Mouse (Mus musculus): ENCODE measurements around the gene Ptcra. TPM values are rescaled to one million over a fixed set of nuclear protein-coding genes. Genes with fewer than 3 reads are reported as not detected.
A peak's percentile ranks its signal among the peaks of the same experiment; 100 is the strongest.

Ptcra gene
- polyA plus RNA-seq, 1 experiment from 2014 or later: 0.32 TPM

- Histone ChIP-seq H3K4me3 (replicated peaks) (no peak overlapping the region), H3K4me2 (no peak overlapping the region), H3K27me3 (peaks cover 18% of the 10 kb centered on the region), H3K9me3 (replicated peaks) (no peaks in the 10 kb centered on the region), H3K4me1 (replicated peaks) (peaks cover 3% of the 10 kb centered on the region; the same call in 1 of the 2 replicates), H3K9ac (no peak overlapping the region), H3K27ac (no peak overlapping the region), H3K36me3 (peaks cover 41% of the 10 kb centered on the region)
- WGBS (ENCODE audit: insufficient replicate concordance): 67% methylated on average over 9 of the region's 9 CpGs
- ATAC-seq (ENCODE audit: low read depth): no peak
- DNase-seq: no peak
Measured at GRCm38 (mm10) chr17:46725273-46725672, 38.2 kb downstream of the Ptcra start.

- no peaks in the 10 kb centered on the region for H3K9me3 ChIP-seq (replicated peaks)
- ATAC-seq (ENCODE audit: low read depth) (no peak), DNase-seq (no peak)
- no peak overlapping the region for H3K4me3 ChIP-seq (replicated peaks)
- peaks cover 3% of the 10 kb centered on the region; the same call in 1 of the 2 replicates for H3K4me1 ChIP-seq (replicated peaks)
- H3K27ac ChIP-seq: no peak overlapping the region
- no peak overlapping the region for H3K9ac ChIP-seq
- 80% methylated on average over 20 of the region's 20 CpGs for WGBS (ENCODE audit: insufficient replicate concordance)
- peaks cover 41% of the 10 kb centered on the region for H3K36me3 ChIP-seq
- no peak overlapping the region for H3K4me2 ChIP-seq
- peaks cover 16% of the 10 kb centered on the region for H3K27me3 ChIP-seq
Measured at GRCm38 (mm10) chr17:46724477-46725084, 38.9 kb downstream of the Ptcra start.

GRCm38 (mm10) chr17:46721077-46721476 is 42.4 kb downstream of the Ptcra start:
- Histone ChIP-seq H3K27ac (no peak overlapping the region), H3K4me3 (replicated peaks) (no peak overlapping the region), H3K9ac (no peak overlapping the region), H3K4me2 (no peak overlapping the region), H3K9me3 (replicated peaks) (no peaks in the 10 kb centered on the region), H3K4me1 (replicated peaks) (peaks cover 3% of the 10 kb centered on the region; the same call in 1 of the 2 replicates), H3K27me3 (no peaks in the 10 kb centered on the region), H3K36me3 (peaks cover 51% of the 10 kb centered on the region)
- WGBS (ENCODE audit: insufficient replicate concordance): 80% methylated on average over 7 of the region's 7 CpGs
- DNase-seq (no peak), ATAC-seq (ENCODE audit: low read depth) (no peak)

DNA sequence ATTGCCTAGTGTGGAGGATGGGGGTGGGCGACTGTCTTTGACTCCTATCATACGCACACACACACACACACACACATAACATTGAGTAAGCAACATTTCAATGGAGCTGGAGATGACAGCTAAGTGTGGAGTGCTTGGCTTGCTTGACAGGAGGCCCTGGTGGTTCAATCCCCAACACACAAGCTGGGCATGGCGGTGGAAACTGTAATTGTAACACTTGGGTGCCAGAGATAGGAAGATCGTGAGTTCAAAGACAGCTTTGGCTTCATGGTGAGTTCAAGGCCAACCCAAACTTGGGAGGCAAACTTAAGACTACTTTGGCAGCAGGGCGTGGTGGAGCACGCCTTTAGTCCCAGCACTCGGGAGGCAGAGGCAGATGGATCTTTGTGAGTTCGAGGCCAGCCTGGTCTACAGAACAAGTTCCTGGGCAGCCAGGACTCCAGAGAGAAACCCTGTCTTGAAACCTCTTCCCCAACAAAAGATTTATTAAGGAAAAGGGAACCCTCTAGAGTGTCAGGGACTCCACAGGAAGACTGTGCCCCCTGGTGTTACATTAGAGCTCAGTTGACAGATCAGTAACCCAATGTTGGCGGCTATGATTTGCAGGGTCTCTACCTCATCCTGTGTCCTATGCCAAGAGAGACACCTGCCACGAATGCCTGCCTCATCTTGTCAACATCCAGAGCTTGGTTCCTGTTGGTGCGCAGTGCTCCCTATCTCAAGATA is 48.6 kb downstream of the Ptcra start:
- Histone ChIP-seq H3K4me2 (no peak overlapping the region), H3K36me3 (peaks cover 35% of the 10 kb centered on the region), H3K4me1 (replicated peaks) (peaks cover 29% of the 10 kb centered on the region), H3K27ac (no peak overlapping the region), H3K4me3 (replicated peaks) (no peak overlapping the region), H3K27me3 (no peaks in the 10 kb centered on the region), H3K9ac (no peak overlapping the region), H3K9me3 (replicated peaks) (no peaks in the 10 kb centered on the region)
- DNase-seq: peak; percentile 37
- ATAC-seq (ENCODE audit: low read depth): no peak
- 81% methylated on average over 11 of the region's 11 CpGs for WGBS (ENCODE audit: insufficient replicate concordance)

GRCm38 (mm10) chr17:46713849-46714248 is 49.7 kb downstream of the Ptcra start:
- DNase-seq (no peak), ATAC-seq (ENCODE audit: low read depth) (no peak)
- no peak overlapping the region for H3K27ac ChIP-seq
- H3K4me2 ChIP-seq: peak overlapping the region; percentile 87; the same call in 1 of the 2 replicates
- peak overlapping the region; percentile 99; the same call in 1 of the 2 replicates for H3K4me3 ChIP-seq (replicated peaks)
- H3K36me3 ChIP-seq: peaks cover 35% of the 10 kb centered on the region
- H3K4me1 ChIP-seq (replicated peaks): peaks cover 29% of the 10 kb centered on the region
- H3K9me3 ChIP-seq (replicated peaks): no peaks in the 10 kb centered on the region
- H3K9ac ChIP-seq: no peak overlapping the region
- WGBS (ENCODE audit: insufficient replicate concordance): 86% methylated on average over 9 of the region's 9 CpGs
- H3K27me3 ChIP-seq: no peaks in the 10 kb centered on the region

- Histone ChIP-seq H3K9me3 (replicated peaks) (no peaks in the 10 kb centered on the region), H3K4me3 (replicated peaks) (peak overlapping the region; percentile 99), H3K36me3 (peaks cover 35% of the 10 kb centered on the region), H3K27ac (peak overlapping the region; percentile 82; the same call in 1 of the 2 replicates), H3K4me1 (replicated peaks) (peaks cover 29% of the 10 kb centered on the region), H3K27me3 (no peaks in the 10 kb centered on the region), H3K9ac (peak overlapping the region; percentile 97), H3K4me2 (peak overlapping the region; percentile 87)
- no peak for DNase-seq
- no peak for ATAC-seq (ENCODE audit: low read depth)
- 20% methylated on average over 7 of the region's 7 CpGs for whole genome bisulfite sequencing (ENCODE audit: insufficient replicate concordance)
Measured at GRCm38 (mm10) chr17:46712442-46712841, 51.1 kb downstream of the Ptcra start.

DNA sequence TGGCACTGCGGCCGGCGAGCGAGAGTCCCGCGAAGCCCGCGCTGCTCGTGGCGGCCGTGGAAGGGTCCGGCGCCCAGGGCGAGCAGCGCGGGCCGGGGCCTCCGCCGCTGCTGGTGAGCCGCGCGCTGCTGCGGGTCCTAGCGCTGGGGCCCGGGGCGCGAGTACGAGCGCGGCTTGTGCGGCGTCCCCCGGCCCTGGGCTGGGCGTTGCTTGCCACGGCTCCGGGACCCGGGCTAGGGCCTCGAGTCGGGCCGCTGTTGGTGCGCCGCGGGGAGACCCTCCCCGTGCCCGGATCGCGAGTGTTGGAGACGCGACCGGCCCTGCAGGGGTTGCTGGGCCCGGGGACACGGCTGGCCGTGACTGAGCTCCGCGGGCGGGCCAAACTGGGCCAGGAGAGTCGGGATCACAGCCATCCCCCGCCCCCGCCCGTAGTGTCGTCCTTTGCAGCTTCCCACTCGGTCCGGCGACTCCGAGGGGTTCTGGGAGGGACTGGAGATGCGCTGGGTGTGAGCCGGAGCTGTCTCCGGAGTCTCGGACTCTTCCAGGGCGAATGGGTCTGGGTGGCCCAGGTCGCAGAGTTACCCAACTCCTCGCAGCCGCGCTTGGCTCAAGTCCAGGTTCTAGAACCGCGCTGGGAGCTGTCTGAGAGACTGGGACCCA is 51.8 kb downstream of the Ptcra start:
- DNase-seq: peak; percentile 18
- WGBS (ENCODE audit: insufficient replicate concordance): under 1% methylated on average over 66 of the region's 76 CpGs

DNA sequence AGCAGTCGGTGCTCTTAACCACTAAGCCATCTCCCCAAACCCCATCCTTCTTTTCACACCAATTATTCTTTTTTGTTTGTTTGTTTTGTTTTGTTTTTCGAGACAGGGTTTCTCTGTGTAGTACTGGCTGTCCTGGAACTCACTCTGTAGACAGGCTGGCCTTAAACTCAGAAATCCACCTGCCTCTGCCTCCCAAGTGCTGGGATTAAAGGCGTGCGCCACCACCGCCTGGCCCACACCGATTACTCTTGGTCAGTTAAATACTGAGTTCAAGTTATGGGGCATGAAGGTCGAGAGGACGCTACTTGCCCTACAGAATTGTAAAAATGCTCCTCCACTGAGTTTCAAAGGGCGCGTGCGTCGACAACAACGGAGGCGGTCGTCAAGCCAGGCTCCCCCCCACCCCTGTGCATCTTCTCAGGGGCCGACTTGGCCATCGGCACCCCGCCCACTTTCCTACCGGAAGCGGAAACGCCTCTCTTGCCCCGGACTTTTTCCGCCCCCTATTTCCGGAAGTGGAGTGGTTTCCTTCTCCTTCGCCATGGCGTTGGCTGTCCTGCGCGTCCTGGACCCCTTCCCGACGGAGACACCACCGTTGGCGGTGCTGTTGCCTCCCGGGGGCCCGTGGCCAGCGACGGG is 52.4 kb downstream of the Ptcra start, which contains the start of gene Pex6:
Pex6 (plus strand) TSS at position 505 of the 639 bp plus-strand sequence.
- Histone ChIP-seq H3K36me3 (peaks cover 25% of the 10 kb centered on the region), H3K27me3 (no peaks in the 10 kb centered on the region), H3K4me3 (replicated peaks) (peak within 1 kb of the TSS; percentile 99), H3K27ac (peak within 1 kb of the TSS; percentile 82), H3K9me3 (replicated peaks) (no peaks in the 10 kb centered on the region), H3K9ac (peak within 1 kb of the TSS; percentile 97), H3K4me1 (replicated peaks) (peaks cover 34% of the 10 kb centered on the region), H3K4me2 (peak within 1 kb of the TSS; percentile 87)
- DNase-seq (peak; percentile 82), ATAC-seq (ENCODE audit: low read depth) (peak; percentile 87)
- WGBS (ENCODE audit: insufficient replicate concordance): 7% methylated on average over 36 of the region's 36 CpGs

More for the DNA sequence above, 51.8 kb downstream of the Ptcra start:
- peak overlapping the region; percentile 97 for H3K9ac ChIP-seq
- peaks cover 31% of the 10 kb centered on the region for H3K36me3 ChIP-seq
- peak overlapping the region; percentile 82 for H3K27ac ChIP-seq
- H3K4me1 ChIP-seq (replicated peaks): peaks cover 29% of the 10 kb centered on the region
- H3K27me3 ChIP-seq: no peaks in the 10 kb centered on the region
- no peaks in the 10 kb centered on the region for H3K9me3 ChIP-seq (replicated peaks)
- peak overlapping the region; percentile 99 for H3K4me3 ChIP-seq (replicated peaks)
- peak; percentile 69 for ATAC-seq (ENCODE audit: low read depth)
- H3K4me2 ChIP-seq: peak overlapping the region; percentile 87

DNA sequence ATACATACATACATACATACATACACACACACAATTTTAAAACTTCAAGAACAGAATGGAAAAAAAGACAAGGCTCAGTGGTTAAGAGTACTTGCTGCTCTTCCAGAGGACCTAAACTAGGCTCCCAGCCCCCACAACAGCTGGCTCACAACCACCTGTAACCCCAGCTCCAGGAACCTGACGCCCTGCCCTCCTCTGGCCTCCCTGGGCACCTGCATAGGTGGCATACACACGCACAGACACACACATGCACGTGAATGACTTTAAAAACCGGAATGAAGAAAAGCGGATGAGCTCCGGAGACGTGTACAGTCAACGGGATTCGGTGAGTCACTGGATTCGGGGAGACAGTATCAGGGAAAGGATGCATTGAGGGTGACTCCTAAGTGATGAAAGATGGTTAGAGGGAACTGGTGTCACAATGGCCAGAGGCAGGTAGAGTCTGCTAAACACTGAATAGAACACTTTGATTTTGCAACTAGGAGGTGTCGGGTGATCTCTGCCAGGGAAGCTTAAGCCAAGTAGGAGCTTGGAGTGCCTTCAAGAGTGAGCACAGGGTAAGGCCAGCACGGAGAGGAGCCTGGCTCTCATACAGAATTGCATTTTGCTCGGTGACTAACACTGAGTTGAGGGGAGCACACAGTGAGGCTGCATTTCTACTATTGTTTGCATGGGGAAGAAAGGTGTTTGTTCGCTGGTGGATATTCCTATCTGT is 57.0 kb downstream of the Ptcra start:
- DNase-seq: no peak
- no peaks in the 10 kb centered on the region for H3K9me3 ChIP-seq (replicated peaks)

More for the DNA sequence above, 57.0 kb downstream of the Ptcra start:
- peak overlapping the region; percentile 91; the same call in 1 of the 2 replicates for H3K4me2 ChIP-seq
- H3K27me3 ChIP-seq: no peaks in the 10 kb centered on the region
- no peak overlapping the region for H3K27ac ChIP-seq
- H3K36me3 ChIP-seq: 0 out of 2 replicates have a peak, but pooled peaks cover 3% of the 10 kb centered on the region
- H3K9ac ChIP-seq: no peak overlapping the region
- WGBS (ENCODE audit: insufficient replicate concordance): 84% methylated on average over 14 of the region's 14 CpGs
- ATAC-seq (ENCODE audit: low read depth): no peak
- no peak overlapping the region for H3K4me3 ChIP-seq (replicated peaks)
- peaks cover 53% of the 10 kb centered on the region for H3K4me1 ChIP-seq (replicated peaks)
